Mouse (Mus musculus) intestine, postnatal 0 days (tissue): Measurements from ENCODE around the gene Gm906. TPM values are rescaled to one million over a fixed set of nuclear protein-coding genes. Genes with fewer than 3 reads are reported as not detected.
A peak's percentile ranks its signal among the peaks of the same experiment; 100 is the strongest.
"Not testable (repeated sequence)": the region's sequence is repeated elsewhere in the genome, so short reads cannot be mapped to it uniquely, and the experiment has no call there.

Source experiments
- ATAC-seq: fragments of 200-750 bp; cut with Nextera tagmentation; 2 replicates; pipeline ENCODE4 v1.8.0; 2017; ENCODE audit warnings: mild to moderate bottlenecking, moderate TSS enrichment, moderate library complexity
- H3K27ac ChIP-seq: fragments of 300-500 bp; sonication (generic); 2 replicates; pipeline ENCODE4 v1.5.1; 2014; ENCODE audit warnings: mild to moderate bottlenecking, low read depth, low read length, moderate library complexity
- H3K27me3 ChIP-seq: fragments of 300-500 bp; sonication (generic); replicated peaks from 2 replicates; pipeline ENCODE4 v1.6.1; 2014; ENCODE audit warnings: low read length, mixed read lengths; ENCODE audit not compliant: control insufficient read depth, insufficient read depth
- H3K36me3 ChIP-seq: fragments of 300-500 bp; sonication (generic); 2 replicates; pipeline ENCODE4 v1.6.1; 2014; ENCODE audit warnings: mild to moderate bottlenecking, moderate library complexity; ENCODE audit not compliant: control insufficient read depth, insufficient read depth
- H3K4me1 ChIP-seq: fragments of 300-500 bp; sonication (generic); replicated peaks from 2 replicates; pipeline ENCODE4 v1.6.1; 2014; ENCODE audit warnings: antibody characterized with exemption, low read length, mixed read lengths; ENCODE audit not compliant: control insufficient read depth, insufficient read depth
- H3K4me2 ChIP-seq: fragments of 300-500 bp; sonication (generic); replicated peaks from 2 replicates; pipeline ENCODE4 v1.6.1; 2014; ENCODE audit warnings: low read depth, mild to moderate bottlenecking, moderate library complexity
- H3K4me3 ChIP-seq: fragments of 300-500 bp; sonication (generic); 2 replicates; pipeline ENCODE4 v1.5.1; 2014; ENCODE audit warnings: low read depth, low read length
- H3K9ac ChIP-seq: fragments of 300-500 bp; sonication (generic); 2 replicates; pipeline ENCODE4 v1.6.1; 2014; ENCODE audit warnings: mild to moderate bottlenecking, low read depth, low read length
- H3K9me3 ChIP-seq: fragments of 300-500 bp; sonication (generic); 2 replicates; pipeline ENCODE4 v1.6.1; 2016; ENCODE audit warnings: mixed run types; ENCODE audit not compliant: control insufficient read depth
- CTCF ChIP-seq: sonication (generic); IDR thresholded peaks from 2 replicates; pipeline ENCODE4 v1.5.1; 2016; ENCODE audit warnings: low read depth, mild to moderate bottlenecking, control low read depth, antibody characterized with exemption, moderate library complexity
- WGBS: fragments of 180-500 bp; shearing (Covaris S2); extraction: QIAGEN DNeasy Blood & Tissue Kit; methylation state at CpG from one replicate; pipeline ENCODE4 v1.1.7; 2014; 5-methylcytosine and 5-hydroxymethylcytosine counted together
- polyA plus RNA-seq: library from polyadenylated mRNA; unstranded; fragments of >200 nt; fragmentation: Nextera tagmentation; extraction: Ambion mirVana; gene quantifications from 2 replicates; pipeline ENCODE4 v1.2.1, GENCODE M21; 2015

Gene Gm906
- polyA plus RNA-seq, result not detected in 2 replicates

GRCm38 (mm10) chr13:50250208-50250607 is at the start of gene Gm906:
Gm906 (minus strand) TSS chr13:50250308.
- H3K9ac ChIP-seq, ATAC-seq, H3K9me3 ChIP-seq, H3K27me3 ChIP-seq, H3K4me2 ChIP-seq, H3K4me1 ChIP-seq, H3K36me3 ChIP-seq, H3K4me3 ChIP-seq, H3K27ac ChIP-seq: not testable (repeated sequence)
- WGBS, result 63% methylated on average over 3 of the region's 3 CpGs

DNA sequence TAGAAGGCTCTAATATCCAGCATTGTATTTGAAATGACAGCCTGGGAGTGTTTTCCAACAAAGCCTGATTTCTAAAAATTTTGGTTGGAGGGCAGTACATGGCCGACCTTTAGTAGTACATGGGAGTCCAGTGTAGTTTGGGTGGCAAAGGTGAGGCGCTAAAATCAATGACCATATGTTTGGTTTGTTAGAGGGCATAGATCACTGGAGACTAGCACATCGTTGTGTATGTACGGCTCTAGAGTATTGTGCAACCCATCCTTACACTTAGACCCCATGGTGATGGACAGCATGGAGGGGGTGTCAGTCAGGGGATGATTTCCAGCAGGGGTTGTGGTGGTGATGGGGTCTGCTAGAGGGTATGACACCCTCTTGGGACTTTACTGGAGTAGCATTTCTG is 33.2 kb upstream of the Gm906 start:
- H3K4me2 ChIP-seq, ATAC-seq, H3K27ac ChIP-seq, H3K27me3 ChIP-seq, H3K4me3 ChIP-seq, H3K4me1 ChIP-seq, H3K36me3 ChIP-seq, H3K9ac ChIP-seq, H3K9me3 ChIP-seq: not testable (repeated sequence)
- WGBS, result 73% methylated on average over 1 of the region's 4 CpGs

GRCm38 (mm10) chr13:50236487-50236886 is 13.6 kb downstream of the Gm906 start:
- H3K4me2 ChIP-seq, result no peak overlapping the region
- no peak for ATAC-seq
- H3K4me3 ChIP-seq, result no peak overlapping the region
- no peaks in the 10 kb centered on the region for H3K36me3 ChIP-seq
- H3K27me3 ChIP-seq, result no peaks in the 10 kb centered on the region
- 94% methylated on average over 3 of the region's 3 CpGs for WGBS
- no peak overlapping the region for H3K9ac ChIP-seq
- H3K27ac ChIP-seq, result no peak overlapping the region
- H3K9me3 ChIP-seq, result no peaks in the 10 kb centered on the region
- TF ChIP-seq CTCF, result no peak
- H3K4me1 ChIP-seq, result no peaks in the 10 kb centered on the region

GRCm38 (mm10) chr13:50211842-50212241 is 38.3 kb downstream of the Gm906 start:
- not testable (repeated sequence) for H3K4me1 ChIP-seq, H3K9ac ChIP-seq, H3K4me2 ChIP-seq, H3K27ac ChIP-seq, H3K36me3 ChIP-seq, H3K4me3 ChIP-seq, H3K9me3 ChIP-seq, ATAC-seq, H3K27me3 ChIP-seq
- peak; percentile 67 for TF ChIP-seq CTCF
- 8% methylated on average over 1 of the region's 1 CpGs for WGBS

DNA sequence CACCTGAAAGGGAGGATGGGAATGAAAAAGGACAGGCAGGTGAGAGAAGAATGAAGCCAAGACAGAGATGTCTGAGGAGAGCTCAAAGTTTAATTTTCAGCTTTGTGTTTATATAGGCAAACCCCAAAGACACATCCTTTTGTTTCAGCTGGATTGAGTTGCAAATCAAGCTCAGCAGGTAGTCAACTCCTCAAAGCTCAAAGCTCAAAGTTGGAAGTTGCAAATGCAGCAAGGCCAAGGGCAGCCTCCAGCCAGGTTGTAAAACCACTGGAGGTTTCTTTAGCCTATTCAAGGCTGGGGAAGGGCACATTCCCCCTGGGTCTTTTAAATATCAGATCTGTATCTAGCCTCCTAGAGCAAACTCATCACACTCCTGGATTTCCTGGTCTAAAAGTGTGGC is 39.9 kb downstream of the Gm906 start:
- H3K4me3 ChIP-seq, H3K4me2 ChIP-seq, H3K9me3 ChIP-seq, H3K4me1 ChIP-seq, ATAC-seq, H3K9ac ChIP-seq, H3K27ac ChIP-seq, H3K27me3 ChIP-seq, H3K36me3 ChIP-seq: not testable (repeated sequence)

DNA sequence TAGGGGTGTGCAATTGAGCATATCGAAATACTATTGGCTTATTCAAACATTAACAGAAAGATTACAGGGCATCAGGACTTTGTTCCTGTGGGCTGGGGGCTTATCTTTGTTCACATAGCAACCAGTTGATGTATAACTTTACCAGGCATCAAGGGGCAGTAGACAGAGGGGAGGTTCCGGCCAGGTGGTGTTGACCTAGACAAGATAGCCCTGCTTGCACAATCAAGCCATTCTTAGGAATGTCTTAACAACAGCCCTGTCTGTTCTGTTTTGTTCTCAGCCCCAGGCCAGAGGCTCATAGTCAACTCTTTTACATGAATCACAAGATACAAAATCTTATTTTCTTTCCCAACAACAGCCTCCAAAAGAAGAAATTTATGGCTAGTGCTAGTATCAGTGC is 40.5 kb downstream of the Gm906 start:
- WGBS, result 49% methylated on average over 2 of the region's 2 CpGs
- H3K27me3 ChIP-seq, H3K4me3 ChIP-seq, H3K4me2 ChIP-seq, ATAC-seq, H3K4me1 ChIP-seq, H3K36me3 ChIP-seq, H3K27ac ChIP-seq, H3K9ac ChIP-seq, H3K9me3 ChIP-seq: not testable (repeated sequence)

DNA sequence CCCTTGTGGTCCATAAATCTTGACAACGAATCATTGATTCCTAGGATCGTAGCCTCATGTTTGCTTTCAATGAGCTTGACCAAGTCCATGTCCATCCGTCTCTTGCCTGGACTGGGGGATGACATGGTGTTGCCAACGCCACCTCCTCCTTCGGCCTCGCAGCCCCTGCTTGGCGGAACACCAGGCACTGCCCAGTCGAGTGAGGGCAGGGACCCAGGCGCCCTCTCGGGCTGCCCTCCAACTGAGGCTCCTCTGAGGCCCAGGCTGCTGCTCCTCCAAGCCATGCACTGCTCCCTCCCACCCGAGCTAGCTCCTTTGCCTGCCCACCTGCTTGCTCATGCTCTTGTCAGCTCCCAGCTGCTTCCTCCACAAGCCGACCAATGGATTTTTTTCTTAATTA is 42.1 kb downstream of the Gm906 start:
- Histone ChIP-seq H3K27ac (no peak overlapping the region), H3K9ac (no peak overlapping the region), H3K4me3 (no peak overlapping the region), H3K4me1 (no peaks in the 10 kb centered on the region), H3K27me3 (no peaks in the 10 kb centered on the region), H3K9me3 (no peaks in the 10 kb centered on the region), H3K4me2 (no peak overlapping the region), H3K36me3 (no peaks in the 10 kb centered on the region)
- 87% methylated on average over 12 of the region's 12 CpGs for WGBS
- no peak for ATAC-seq
- TF ChIP-seq CTCF, result no peak

DNA sequence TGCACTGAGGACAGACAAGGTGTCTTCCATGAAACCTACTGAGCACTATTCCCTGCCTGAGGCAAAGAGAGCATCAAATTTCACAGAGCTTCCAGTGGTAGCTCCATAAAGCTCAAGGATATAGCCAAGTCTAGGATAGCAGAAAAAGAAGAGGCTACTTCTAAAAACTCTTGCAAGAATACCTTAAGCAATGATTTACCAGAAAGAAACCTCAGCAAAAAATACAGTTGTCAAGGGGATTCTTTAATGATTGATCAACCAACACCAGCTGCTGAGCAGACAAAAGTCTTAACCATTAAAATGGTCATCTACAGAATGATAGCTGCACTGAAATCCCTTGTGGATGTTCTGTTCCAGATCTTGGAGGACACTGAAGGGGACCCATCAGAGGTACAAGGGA is 53.3 kb downstream of the Gm906 start:
- H3K4me2 ChIP-seq, H3K9ac ChIP-seq, H3K36me3 ChIP-seq, H3K9me3 ChIP-seq, H3K27ac ChIP-seq, H3K27me3 ChIP-seq, H3K4me1 ChIP-seq, H3K4me3 ChIP-seq, ATAC-seq: not testable (repeated sequence)
